Mouse (Mus musculus) adrenal gland, adult 8-10 months (tissue): ENCODE results near the gene Map4k3. TPM values are rescaled to one million over a fixed set of nuclear protein-coding genes. Genes with fewer than 3 reads are reported as not detected.
A peak's percentile ranks its signal among the peaks of the same experiment; 100 is the strongest.

Experiments
- DNase-seq: peaks from one replicate; pipeline ENCODE4 v3.0.0; 2022
- total RNA-seq, 4 experiments: library from RNA; stranded (reverse); gene quantifications; 2 replicates each; pipeline ENCODE4 v1.2.4; 2022

The Map4k3 gene
- total RNA-seq, 4 experiments from 2014 or later, result 41.2 to 71.9 (median 51.9) TPM

GRCm38 (mm10) chr17:80729080-80729749, 930 bp upstream of the Map4k3 start:
- no peak for DNase-seq

- DNase-seq, result peak; percentile 53
Observed at GRCm38 (mm10) chr17:80727341-80727951, 839 bp downstream of the Map4k3 start.

GRCm38 (mm10) chr17:80726821-80727220, 1.5 kb downstream of the Map4k3 start:
- DNase-seq, result peak; percentile 23

GRCm38 (mm10) chr17:80723092-80723491, 5.2 kb downstream of the Map4k3 start:
- no peak for DNase-seq

GRCm38 (mm10) chr17:80721670-80722069, 6.6 kb downstream of the Map4k3 start:
- no peak for DNase-seq

GRCm38 (mm10) chr17:80719309-80719708, 9.0 kb downstream of the Map4k3 start:
- DNase-seq, result no peak

- no peak for DNase-seq
Observed at GRCm38 (mm10) chr17:80718243-80718642, 10.0 kb downstream of the Map4k3 start.

GRCm38 (mm10) chr17:80713588-80713987, 14.7 kb downstream of the Map4k3 start:
- no peak for DNase-seq

- DNase-seq, result no peak
Observed at GRCm38 (mm10) chr17:80709921-80710838, 18.1 kb downstream of the Map4k3 start.

GRCm38 (mm10) chr17:80708803-80709202, 19.5 kb downstream of the Map4k3 start:
- no peak for DNase-seq

GRCm38 (mm10) chr17:80707176-80707575, 21.1 kb downstream of the Map4k3 start:
- DNase-seq, result no peak

GRCm38 (mm10) chr17:80706608-80707007, 21.7 kb downstream of the Map4k3 start:
- no peak for DNase-seq

GRCm38 (mm10) chr17:80701687-80702086, 26.6 kb downstream of the Map4k3 start:
- no peak for DNase-seq

- DNase-seq, result no peak
Observed at GRCm38 (mm10) chr17:80698930-80699329, 29.4 kb downstream of the Map4k3 start.

GRCm38 (mm10) chr17:80698191-80698901, 29.9 kb downstream of the Map4k3 start:
- DNase-seq, result no peak

- no peak for DNase-seq
Observed at GRCm38 (mm10) chr17:80696956-80697355, 31.3 kb downstream of the Map4k3 start.

- no peak for DNase-seq
Observed at GRCm38 (mm10) chr17:80696210-80696609, 32.1 kb downstream of the Map4k3 start.

GRCm38 (mm10) chr17:80693707-80694106, 34.6 kb downstream of the Map4k3 start:
- no peak for DNase-seq

GRCm38 (mm10) chr17:80692183-80692582, 36.1 kb downstream of the Map4k3 start:
- no peak for DNase-seq

- no peak for DNase-seq
Observed at GRCm38 (mm10) chr17:80688701-80689100, 39.6 kb downstream of the Map4k3 start.

- no peak for DNase-seq
Observed at GRCm38 (mm10) chr17:80686066-80686465, 42.2 kb downstream of the Map4k3 start.

GRCm38 (mm10) chr17:80683821-80684576, 44.3 kb downstream of the Map4k3 start:
- no peak for DNase-seq
